Comparison of ENCODE assay signal across 24 mouse cellular contexts in genomic region chr5:76474931-76475330, GRCm38 (mm10). TPM values are rescaled to one million over a fixed set of nuclear protein-coding genes. Genes with fewer than 3 reads are reported as not detected.
"Had no signal": no experiment of that assay in that cellular context is flagged by ENCODE, and none has a peak within 500 bp of the region (broad histone marks: within the 10 kb centered on the region; RNA-seq: fewer than 3 reads in every experiment).

No protein-coding gene starts in this region.

- H3K27me3 ChIP-seq: intestine, embryonic 15.5 days; limb, embryonic 13.5 days; liver, embryonic 15.5 days; neural tube, embryonic 13.5 days; stomach, embryonic 15.5 days had no signal

- H3K4me3 ChIP-seq: intestine, embryonic 15.5 days; layer of hippocampus, adult 2 months; limb, embryonic 13.5 days; liver, embryonic 15.5 days; midbrain, embryonic 10.5 days; neural tube, embryonic 13.5 days; stomach, embryonic 15.5 days had no signal

- H3K4me2 ChIP-seq: intestine, embryonic 15.5 days; limb, embryonic 13.5 days; liver, embryonic 15.5 days; lung, embryonic 14.5 days; neural tube, embryonic 13.5 days; stomach, embryonic 15.5 days had no signal

- ATAC-seq: intestine, embryonic 15.5 days; midbrain, embryonic 16.5 days had no signal

- H3K9ac ChIP-seq: intestine, embryonic 15.5 days; limb, embryonic 13.5 days; liver, embryonic 15.5 days; lung, embryonic 14.5 days; neural tube, embryonic 13.5 days; stomach, embryonic 15.5 days had no signal

- H3K4me1 ChIP-seq: intestine, embryonic 15.5 days; limb, embryonic 13.5 days; liver, embryonic 15.5 days; midbrain, embryonic 10.5 days; neural tube, embryonic 13.5 days; stomach, embryonic 15.5 days had no signal

- H3K27ac ChIP-seq: intestine, embryonic 15.5 days; layer of hippocampus, adult 2 months; limb, embryonic 13.5 days; liver, embryonic 15.5 days; midbrain, embryonic 10.5 days; neural tube, embryonic 13.5 days; stomach, embryonic 15.5 days had no signal

- DNase-seq: kidney, adult 18-20 months; kidney, postnatal 10 days; kidney, postnatal 4 days; left cerebral cortex, postnatal 4 days; lung, embryonic 14.5 days; lung, postnatal 10 days; lung, postnatal 4 days; retina, postnatal 1 day; right cerebral cortex, postnatal 14 days; thymus, adult 2 months; thymus, postnatal 36 days had no signal

- H3K36me3 ChIP-seq: intestine, embryonic 15.5 days; limb, embryonic 13.5 days; liver, embryonic 15.5 days; midbrain, embryonic 10.5 days; neural tube, embryonic 13.5 days; stomach, embryonic 15.5 days had no signal

- H3K9me3 ChIP-seq: intestine, embryonic 15.5 days; limb, embryonic 13.5 days; liver, embryonic 15.5 days; midbrain, embryonic 10.5 days; neural tube, embryonic 13.5 days; stomach, embryonic 15.5 days had no signal

RNA-seq across cellular contexts. Expression of gene Gm7271, which starts 8.9 kb away (rescaled TPM):
- total RNA-seq: layer of hippocampus, adult 2 months; layer of hippocampus, postnatal 14 days; left cerebral cortex, adult 18-20 months; left cerebral cortex, postnatal 4 days had no signal
- polyA plus RNA-seq: intestine, embryonic 15.5 days; kidney, embryonic 14.5 days; limb, embryonic 13.5 days; liver, embryonic 15.5 days; lung, embryonic 14.5 days; midbrain, embryonic 16.5 days; spleen, adult 2 months; stomach, embryonic 15.5 days; testis, adult 2 months; thymus, adult 2 months had no signal
